Mouse (Mus musculus) heart, adult 9 months (tissue): ENCODE results near the gene Cd28.
"Not testable (repeated sequence)": the region's sequence is repeated elsewhere in the genome, so short reads cannot be mapped to it uniquely, and the experiment has no call there.

Experiments
- DNase-seq, 2 experiments: peaks; one replicate each; pipeline ENCODE4 v3.0.0; 2022; ENCODE audit warnings: low spot score in 2 of 2

Cd28 gene

DNA sequence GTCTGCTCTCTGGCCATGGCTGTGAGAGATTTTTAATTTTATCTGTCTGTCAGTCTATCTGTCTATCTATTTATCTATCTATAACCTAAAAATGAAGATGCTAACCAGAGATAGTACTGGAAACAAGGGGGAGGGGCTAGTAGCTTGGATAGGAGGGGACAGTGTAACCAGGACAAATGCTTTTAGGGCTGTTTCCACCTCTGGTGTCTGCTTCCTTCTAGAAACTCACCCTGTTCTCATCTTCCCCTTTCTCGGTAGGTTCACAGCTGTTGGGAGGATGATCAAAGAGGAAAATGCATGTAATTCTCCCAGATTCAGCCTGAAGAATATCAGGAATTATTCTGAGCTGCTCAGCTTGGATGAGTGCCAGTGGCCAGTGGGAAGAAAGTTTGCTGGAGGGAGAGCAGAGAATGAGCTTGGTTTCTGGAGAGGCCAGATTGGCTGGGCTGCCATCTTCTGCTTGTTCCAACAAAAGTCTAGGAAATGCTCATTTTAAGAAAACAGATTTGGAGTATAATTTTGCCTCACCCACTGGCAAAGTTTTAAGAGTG is 83.3 kb downstream of the Cd28 start:
- no peak for DNase-seq

DNA sequence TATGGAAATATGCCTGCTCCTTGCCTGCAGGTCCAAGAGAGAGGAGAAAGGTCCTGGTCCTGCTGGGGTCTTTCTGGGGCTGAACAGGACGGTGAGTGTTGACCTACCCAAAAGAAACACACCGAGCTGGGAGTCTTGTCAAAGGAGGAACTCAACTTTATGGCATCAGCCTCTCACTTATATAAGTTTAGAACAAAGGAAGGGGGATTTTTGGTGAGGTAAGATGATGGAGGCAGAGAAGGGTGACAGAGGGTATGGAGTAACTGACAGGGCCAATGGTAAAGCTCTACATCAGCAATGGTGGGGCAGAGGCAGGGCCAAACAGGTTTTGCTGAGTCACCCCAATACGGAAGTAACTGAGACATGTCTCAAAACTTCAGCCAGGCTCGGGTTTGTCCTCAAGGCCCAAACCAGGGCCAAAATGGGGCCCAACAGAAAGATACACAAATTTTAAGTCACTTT is 84.6 kb downstream of the Cd28 start:
- no peak for DNase-seq

DNA sequence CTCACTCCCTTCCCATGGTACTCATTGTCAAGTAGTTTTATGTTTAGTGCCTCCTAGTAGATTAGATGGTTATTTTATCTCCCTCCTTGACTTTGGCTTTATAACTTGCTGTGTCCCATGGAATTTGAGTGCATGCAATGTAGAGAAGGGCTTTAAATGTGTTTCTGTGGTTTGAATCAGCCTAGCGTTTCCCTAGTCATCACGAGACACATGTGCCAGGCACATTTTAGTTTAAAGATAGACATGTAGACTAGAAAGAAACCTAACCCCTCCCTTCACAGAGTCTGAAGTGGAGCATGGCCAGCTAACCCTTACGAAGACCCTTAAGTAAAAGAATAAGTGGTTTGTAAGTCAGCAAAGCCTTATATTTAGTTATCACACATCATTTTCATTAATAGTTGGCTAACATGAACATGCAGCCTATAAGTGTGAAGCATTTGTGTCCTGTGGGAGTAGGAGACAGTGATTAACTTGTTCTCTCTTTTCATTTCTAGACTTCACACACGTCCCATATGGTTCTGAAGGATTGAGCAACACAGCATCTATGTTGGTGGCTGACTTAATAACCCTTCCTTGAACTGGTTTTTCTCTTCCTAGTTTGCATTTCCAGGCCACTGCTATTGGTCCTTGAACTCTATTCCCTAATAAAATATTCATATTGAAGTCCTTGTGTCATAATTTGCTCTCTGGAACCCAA is 86.7 kb downstream of the Cd28 start:
- no peak for DNase-seq

DNA sequence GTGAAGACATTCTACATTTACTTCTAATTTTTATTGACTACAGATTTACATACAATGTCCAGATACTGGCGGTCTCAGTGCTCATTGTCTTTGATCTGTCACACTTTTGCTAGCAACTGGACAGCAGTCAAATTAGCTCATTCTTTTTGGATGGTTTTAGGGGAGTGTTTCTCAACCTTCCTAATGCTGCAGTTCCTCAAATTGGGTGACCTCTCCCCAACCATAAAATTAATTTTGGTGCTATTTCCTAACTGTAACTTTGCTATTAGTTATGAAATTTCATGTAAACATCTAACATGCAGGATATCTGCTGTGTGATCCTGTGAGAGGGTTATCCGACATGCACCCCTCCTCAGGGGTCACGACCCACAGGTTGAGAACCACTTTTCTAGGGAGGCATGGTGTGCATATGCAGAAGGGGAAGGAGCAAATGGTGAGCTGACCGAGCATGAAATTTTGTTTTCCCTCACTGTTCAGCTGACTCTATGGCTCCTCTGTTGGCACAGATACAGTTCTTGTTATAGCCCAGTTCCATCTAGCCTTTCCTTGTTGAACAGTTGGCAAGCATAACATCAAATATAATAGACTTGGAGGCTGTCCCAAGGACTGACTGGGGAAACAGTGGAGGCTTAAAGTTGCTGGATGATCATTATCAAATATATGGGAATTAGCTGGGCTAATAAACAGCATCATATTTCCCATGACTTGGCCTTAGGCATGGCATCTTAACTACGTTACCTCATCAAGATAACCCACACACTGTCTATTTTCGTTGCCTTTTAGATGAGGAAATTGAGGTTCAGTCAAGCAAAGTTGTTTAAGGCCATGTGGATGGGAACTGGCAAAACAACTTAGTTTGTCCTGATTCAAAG is 87.5 kb downstream of the Cd28 start:
- no peak for DNase-seq

DNA sequence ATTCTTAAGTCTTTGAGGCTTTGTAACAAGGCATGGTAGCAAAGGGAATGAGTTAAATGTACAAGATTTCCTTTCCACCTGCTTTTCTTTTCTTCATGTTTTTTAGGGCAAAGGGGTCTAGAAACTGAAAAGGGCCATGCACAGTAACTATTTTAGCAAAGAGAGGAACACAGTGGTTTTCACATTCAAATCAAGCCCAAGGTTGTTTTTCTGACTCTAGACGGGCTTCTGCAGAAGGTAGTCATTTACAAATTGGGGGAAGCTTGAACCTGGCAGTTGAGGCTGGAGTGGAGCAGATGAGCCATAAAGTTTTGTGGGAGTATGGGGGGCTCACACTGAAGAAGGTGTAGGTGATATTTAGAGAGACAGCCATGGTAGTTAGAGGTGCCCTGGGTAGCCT is 88.6 kb downstream of the Cd28 start:
- DNase-seq: no peak

DNA sequence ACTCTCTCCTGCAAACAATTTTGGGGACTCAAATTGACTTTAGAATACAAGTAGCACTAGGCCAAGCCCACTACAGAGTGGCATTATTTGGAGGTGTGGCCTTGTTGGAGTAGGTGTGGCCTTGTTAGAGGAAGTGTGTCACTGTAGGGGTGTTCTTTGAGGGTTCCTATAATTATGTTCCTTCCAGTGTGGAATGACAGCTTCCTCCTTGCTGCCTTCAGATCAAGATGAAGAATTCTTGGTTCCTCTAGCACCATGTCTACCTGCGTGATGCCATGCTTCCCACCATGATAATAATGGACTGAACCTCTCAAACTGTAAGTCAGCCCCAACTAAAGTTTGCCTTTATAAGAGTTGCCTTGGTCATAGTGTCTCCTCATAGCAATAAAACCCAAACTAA is 91.1 kb downstream of the Cd28 start:
- no peak for DNase-seq

DNA sequence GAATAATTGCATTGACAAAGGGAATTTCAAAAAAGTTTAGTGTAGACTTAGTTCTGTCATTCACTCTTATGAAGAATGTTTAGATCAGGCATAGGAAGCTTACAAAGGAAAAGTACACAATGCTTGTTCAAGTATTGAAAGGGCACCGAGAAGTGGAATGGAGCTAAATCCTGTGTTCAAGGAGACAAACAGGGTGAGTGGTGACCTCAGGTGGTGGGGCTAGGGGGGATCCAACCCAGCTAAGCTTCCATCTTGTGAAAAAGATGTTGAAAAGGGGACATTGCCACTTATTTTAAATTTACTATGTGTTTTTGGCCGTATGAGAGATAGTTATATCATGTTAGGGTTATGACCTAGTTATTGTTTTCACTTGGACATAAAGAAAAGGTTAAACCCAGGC is 91.9 kb downstream of the Cd28 start:
- DNase-seq: no peak

DNA sequence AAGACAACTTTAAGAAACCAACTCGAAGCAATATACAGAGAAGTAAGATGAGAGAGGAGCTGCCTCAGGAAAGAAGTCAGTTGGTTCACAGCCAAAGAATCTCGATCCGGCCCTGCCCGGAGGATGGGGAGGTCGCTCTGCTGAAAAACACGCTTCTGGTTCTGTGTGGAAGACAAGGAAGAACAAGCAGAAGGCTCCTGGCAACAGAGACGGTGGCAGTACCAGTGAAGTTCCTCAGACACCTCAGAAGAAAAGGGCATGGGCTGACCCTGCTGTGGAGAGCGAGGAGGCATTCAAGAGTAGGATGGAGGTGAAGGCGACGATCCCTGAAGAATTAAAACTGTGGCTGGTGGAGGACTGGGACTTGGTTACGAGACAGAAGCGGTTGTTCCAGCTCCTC is 92.6 kb downstream of the Cd28 start:
- DNase-seq: peak; percentile 24 to 58

DNA sequence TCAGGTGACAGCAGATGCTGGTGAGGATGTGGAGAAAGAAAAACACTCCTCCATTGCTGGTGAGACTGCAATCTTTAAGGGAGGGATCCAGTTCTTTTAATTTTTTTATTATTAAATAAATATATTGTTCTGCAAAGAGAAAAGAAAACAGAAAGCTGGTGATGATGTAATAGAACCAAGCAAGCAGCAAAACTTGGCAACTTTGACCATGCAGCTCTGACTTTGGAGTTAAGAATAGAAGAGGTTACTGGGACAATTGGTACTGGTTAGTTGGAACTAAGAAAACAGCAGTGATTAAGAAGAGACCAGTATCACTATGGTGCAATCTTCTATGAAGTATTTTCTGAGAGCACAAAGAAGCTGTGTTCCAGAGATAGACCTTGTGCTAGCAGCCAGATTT is 94.2 kb downstream of the Cd28 start:
- no peak for DNase-seq

DNA sequence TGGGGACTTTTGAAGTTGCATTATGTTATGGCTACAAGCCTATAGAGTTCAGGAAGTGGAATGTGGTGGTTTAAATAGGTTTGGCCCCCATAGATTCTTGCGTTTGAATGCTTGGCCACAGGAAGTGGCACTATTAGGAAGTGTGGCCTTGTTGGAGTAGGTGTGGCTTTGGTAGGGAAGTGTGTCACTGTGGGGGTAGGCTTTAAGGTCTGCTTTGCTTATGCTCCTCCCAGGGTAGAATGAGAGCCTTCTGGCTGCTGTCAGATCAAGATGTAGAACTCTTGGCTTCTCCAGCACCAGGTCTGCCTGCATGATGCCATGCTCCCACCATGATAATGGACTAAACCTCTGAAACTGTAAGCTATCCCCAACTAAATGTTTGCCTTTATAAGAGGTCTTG is 95.4 kb downstream of the Cd28 start:
- DNase-seq: no peak

DNA sequence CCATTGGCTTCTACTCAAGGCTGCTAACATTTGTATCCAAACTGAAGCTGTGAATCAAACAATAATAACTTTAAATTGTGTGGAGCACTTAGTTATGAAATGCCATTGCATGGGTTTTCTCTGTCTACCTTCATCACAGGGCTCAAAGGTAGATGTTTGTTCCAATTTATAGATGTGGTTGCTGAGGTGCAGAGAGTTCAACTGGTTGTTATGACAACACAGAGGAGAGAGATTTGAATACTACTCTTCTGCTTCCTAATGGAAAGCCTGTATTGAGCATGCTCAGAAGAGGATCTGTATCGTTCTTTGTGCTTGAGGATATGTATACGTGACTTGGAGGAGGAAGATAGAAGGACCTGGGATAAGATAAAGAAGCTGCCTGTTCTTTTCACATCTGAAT is 96.8 kb downstream of the Cd28 start:
- no peak for DNase-seq

DNA sequence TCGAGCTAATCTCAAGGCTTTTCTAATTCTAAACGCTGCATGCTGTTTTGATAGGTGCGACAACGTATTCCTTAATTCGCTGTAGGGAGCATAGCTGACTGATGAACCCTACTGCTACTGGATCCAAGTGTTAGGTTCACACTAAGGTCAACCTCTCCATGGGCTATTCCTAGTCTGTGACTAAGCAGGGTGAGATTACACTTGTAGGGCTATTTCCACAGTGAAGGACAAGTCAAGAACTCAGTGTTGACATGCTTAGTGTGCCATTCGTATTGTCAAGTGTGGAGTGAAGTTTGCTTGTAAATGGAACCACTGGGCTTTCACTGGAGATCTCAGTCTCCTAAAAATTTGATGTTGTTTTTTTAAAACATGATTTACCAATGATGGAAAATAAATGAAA is 99.3 kb downstream of the Cd28 start:
- peak; percentile 69 to 73 for DNase-seq

DNA sequence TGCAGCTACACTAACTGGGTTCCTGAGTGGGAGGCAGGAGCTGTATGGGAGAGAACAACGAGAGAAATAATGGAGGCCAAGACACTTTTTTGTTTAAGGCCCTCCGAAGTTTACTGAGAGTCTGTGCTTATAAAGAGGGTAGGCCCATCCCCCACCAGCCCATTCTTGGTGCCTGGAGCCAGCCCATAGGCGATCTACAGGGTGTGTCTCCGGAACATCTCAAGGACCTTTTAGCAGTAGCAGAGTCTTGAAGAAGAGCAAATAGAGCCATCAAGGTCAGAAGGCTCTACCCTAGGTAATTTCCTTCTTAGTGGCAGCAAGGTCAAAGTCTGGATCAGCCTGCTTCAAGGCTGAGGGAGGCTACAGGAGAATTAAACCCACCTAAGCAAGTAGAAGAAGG is 101.9 kb downstream of the Cd28 start:
- DNase-seq: not testable (repeated sequence)

DNA sequence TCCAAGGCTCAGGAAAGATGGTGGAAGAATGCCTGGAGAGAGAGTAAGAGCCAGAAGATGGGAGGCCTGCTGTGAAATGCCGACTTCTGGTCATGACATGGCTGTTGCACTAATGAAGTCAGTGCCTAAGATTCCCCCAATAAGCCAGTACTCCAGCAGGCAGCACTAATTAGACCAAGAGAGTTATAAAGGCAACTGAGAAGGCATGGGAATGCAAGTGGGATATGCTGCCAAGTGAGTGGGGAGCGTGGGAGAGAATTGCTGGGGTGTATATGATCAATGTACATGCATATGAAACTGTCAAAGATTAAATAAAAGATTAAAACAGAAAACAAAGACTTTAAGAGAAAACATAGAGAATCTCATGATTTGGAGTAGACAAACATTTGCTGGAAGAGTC is 103.4 kb downstream of the Cd28 start:
- no peak for DNase-seq

DNA sequence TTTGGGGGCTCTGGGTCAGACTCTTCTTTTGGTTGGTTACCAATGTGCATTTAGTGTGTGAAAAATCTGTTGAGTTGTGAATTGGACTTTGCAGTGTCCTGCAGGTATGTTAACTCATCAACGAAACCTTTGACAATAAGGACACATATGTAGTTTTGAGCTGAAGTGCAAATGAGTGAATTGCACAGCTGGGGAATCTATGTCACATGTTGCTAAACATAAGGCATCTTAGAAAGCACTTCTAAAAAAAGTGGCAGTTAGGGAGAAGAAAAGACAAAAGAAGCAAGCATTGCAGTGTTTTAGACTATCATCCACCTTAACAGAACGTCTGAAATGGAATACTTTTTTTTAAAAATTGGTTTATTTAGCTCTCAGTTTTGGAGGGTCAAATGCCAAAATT is 104.4 kb downstream of the Cd28 start:
- DNase-seq: no peak

DNA sequence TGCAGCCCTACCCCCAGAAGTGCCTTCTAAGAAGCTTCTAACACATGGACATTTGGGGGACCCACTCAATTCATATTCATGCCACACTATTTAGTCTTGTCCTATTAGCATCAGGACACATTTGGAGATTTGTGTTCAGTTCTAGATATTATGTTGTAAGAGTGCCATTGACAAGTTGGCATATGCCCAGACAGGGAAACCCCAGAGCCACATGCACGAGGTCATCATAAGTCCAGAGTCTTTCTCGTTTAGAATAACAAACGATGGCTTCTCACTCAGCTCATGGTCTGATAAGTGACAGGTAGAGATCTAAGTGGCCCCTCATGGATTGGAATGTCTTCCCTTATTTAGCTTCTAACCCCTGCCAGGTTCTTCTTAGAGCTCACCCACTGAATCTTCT is 105.0 kb downstream of the Cd28 start:
- DNase-seq: no peak
